In genomic region chr2:28540587-28541227, GRCm38 (mm10) we compare ENCODE assay signal across 19 mouse cellular contexts. TPM values are rescaled to one million over a fixed set of nuclear protein-coding genes. Genes with fewer than 3 reads are reported as not detected.
DNase-seq lines count a peak whose midpoint lies in the region; ATAC-seq and TF ChIP-seq lines count a peak whose summit lies in the region.
"Had no signal": no experiment of that assay in that cellular context is flagged by ENCODE, and none has a peak within 500 bp of the region (broad histone marks: within the 10 kb centered on the region; RNA-seq: fewer than 3 reads in every experiment).

No protein-coding gene starts in this region.

- H3K9ac ChIP-seq in intestine, postnatal 0 days (ENCODE audit: low read depth, low read length) = no peak overlapping the region
- H3K9ac ChIP-seq in forebrain, embryonic 12.5 days = no peak overlapping the region
- H3K9ac ChIP-seq: forebrain, embryonic 13.5 days; limb, embryonic 12.5 days; liver, embryonic 14.5 days; neural tube, embryonic 12.5 days had no signal

- no peaks in the 10 kb centered on the region for H3K27me3 ChIP-seq in spleen, adult 2 months (ENCODE audit: control insufficient read depth, insufficient read depth, low read length)
- no peaks in the 10 kb centered on the region for H3K27me3 ChIP-seq in intestine, postnatal 0 days (replicated peaks; ENCODE audit: control insufficient read depth, insufficient read depth, low read length)
- no peaks in the 10 kb centered on the region for H3K27me3 ChIP-seq in forebrain, embryonic 10.5 days (ENCODE audit: poor library complexity, severe bottlenecking)
- H3K27me3 ChIP-seq in forebrain, embryonic 12.5 days = no peaks in the 10 kb centered on the region
- H3K27me3 ChIP-seq: forebrain, embryonic 13.5 days; limb, embryonic 12.5 days; neural tube, embryonic 12.5 days had no signal

- WGBS in spleen, adult 2 months = 74% methylated on average over 8 of the region's 8 CpGs
- 71% methylated on average over 8 of the region's 8 CpGs for WGBS in intestine, postnatal 0 days
- WGBS in forebrain, embryonic 10.5 days = 80% methylated on average over 8 of the region's 8 CpGs
- 90% methylated on average over 8 of the region's 8 CpGs for WGBS in forebrain, embryonic 12.5 days

- TF ChIP-seq CTCF in spleen, adult 2 months (IDR thresholded peaks at IDR 0.05; ENCODE audit: extremely low read depth, insufficient read depth, insufficient read length, insufficient replicate concordance) = no peak
- no peak for TF ChIP-seq CTCF in intestine, postnatal 0 days (IDR thresholded peaks at IDR 0.05; ENCODE audit: low read depth)

- H3K4me1 ChIP-seq in spleen, adult 2 months (ENCODE audit: control insufficient read depth, insufficient read depth, insufficient read length) = peaks cover 44% of the 10 kb centered on the region
- H3K4me1 ChIP-seq in intestine, postnatal 0 days (replicated peaks; ENCODE audit: control insufficient read depth, insufficient read depth, low read length) = 0 out of 2 replicates have a peak, but pooled peaks cover 23% of the 10 kb centered on the region
- peaks cover 51% of the 10 kb centered on the region for H3K4me1 ChIP-seq in forebrain, embryonic 10.5 days
- H3K4me1 ChIP-seq in forebrain, embryonic 12.5 days = peaks cover 52% of the 10 kb centered on the region

- TF ChIP-seq POLR2A in spleen, adult 2 months (IDR thresholded peaks at IDR 0.05; ENCODE audit: low read depth, low read length) = no peak

- peak overlapping the region; percentile 78 for H3K27ac ChIP-seq in spleen, adult 2 months (ENCODE audit: insufficient read depth, low read length)
- H3K27ac ChIP-seq in intestine, postnatal 0 days (ENCODE audit: low read depth, low read length) = peak overlapping the region; percentile 21; the same call in 1 of the 2 replicates
- no peak overlapping the region for H3K27ac ChIP-seq in forebrain, embryonic 10.5 days
- H3K27ac ChIP-seq in forebrain, embryonic 12.5 days = no peak overlapping the region
- H3K27ac ChIP-seq: liver, embryonic 14.5 days; neural tube, embryonic 12.5 days had no signal

- H3K4me3 ChIP-seq in spleen, adult 2 months (ENCODE audit: extremely low read depth, insufficient read depth, insufficient read length) = no peak overlapping the region
- no peak overlapping the region for H3K4me3 ChIP-seq in intestine, postnatal 0 days (ENCODE audit: low read depth, low read length)
- H3K4me3 ChIP-seq in forebrain, embryonic 10.5 days = no peak overlapping the region
- H3K4me3 ChIP-seq in forebrain, embryonic 12.5 days (replicated peaks) = no peak overlapping the region
- H3K4me3 ChIP-seq: forebrain, embryonic 13.5 days; limb, embryonic 12.5 days; neural tube, embryonic 12.5 days had no signal

- no peak for ATAC-seq in intestine, postnatal 0 days
- no peak for ATAC-seq in forebrain, embryonic 12.5 days (ENCODE audit: low FRiP score)
- ATAC-seq: forebrain, embryonic 13.5 days had no signal

- H3K4me2 ChIP-seq in intestine, postnatal 0 days (replicated peaks; ENCODE audit: low read depth) = no peak overlapping the region
- H3K4me2 ChIP-seq in forebrain, embryonic 12.5 days = no peak overlapping the region
- H3K4me2 ChIP-seq: forebrain, embryonic 13.5 days; heart, embryonic 11.5 days; limb, embryonic 12.5 days; neural tube, embryonic 12.5 days had no signal

- H3K36me3 ChIP-seq in spleen, adult 2 months (ENCODE audit: control insufficient read depth, insufficient read depth, low read length) = peaks cover 19% of the 10 kb centered on the region
- peaks cover 46% of the 10 kb centered on the region for H3K36me3 ChIP-seq in intestine, postnatal 0 days (ENCODE audit: control insufficient read depth, insufficient read depth)
- H3K36me3 ChIP-seq in forebrain, embryonic 10.5 days (replicated peaks) = peaks cover 49% of the 10 kb centered on the region
- H3K36me3 ChIP-seq in forebrain, embryonic 12.5 days (replicated peaks) = peaks cover 44% of the 10 kb centered on the region
- H3K36me3 ChIP-seq: G1E had no signal

- no peaks in the 10 kb centered on the region for H3K9me3 ChIP-seq in intestine, postnatal 0 days (ENCODE audit: control insufficient read depth)
- no peaks in the 10 kb centered on the region for H3K9me3 ChIP-seq in forebrain, embryonic 10.5 days
- no peaks in the 10 kb centered on the region for H3K9me3 ChIP-seq in forebrain, embryonic 12.5 days
- H3K9me3 ChIP-seq: forebrain, embryonic 13.5 days; G1E; limb, embryonic 12.5 days; neural tube, embryonic 12.5 days had no signal

- peak; percentile 92 for DNase-seq in heart, adult 11 months
- DNase-seq in heart, postnatal 4 days = no peak
- DNase-seq in spleen, adult 2 months (ENCODE audit: low read depth in 1 of 2, low spot score in 2 of 2) = no peak
- DNase-seq in spleen, adult 12 weeks (ENCODE audit: low spot score) = no peak
- DNase-seq in forebrain, embryonic 10.5 days (ENCODE audit: extremely low spot score, low spot score) = no peak
- DNase-seq: heart, postnatal 14 days; kidney, adult 11 months; kidney, postnatal 10 days had no signal

RNA-seq across cellular contexts. Expression of gene Cel, which starts 22.5 kb away (rescaled TPM):
- total RNA-seq in heart, postnatal 4 days (2021) = not detected
- 1,405 and 1,688 TPM in 2 replicates for polyA plus RNA-seq in spleen, adult 2 months (2012; rRNA removed)
- polyA plus RNA-seq in intestine, postnatal 0 days (2015; fragmentation: Nextera tagmentation; extraction: Ambion mirVana) = 5.5 and 7.9 TPM in 2 replicates
- polyA plus RNA-seq in forebrain, embryonic 10.5 days (2016; fragmentation: Nextera tagmentation; extraction: Ambion mirVana) = 0.07 TPM in 1 of 2 replicates, not detected in the other
- not detected in 2 replicates for polyA plus RNA-seq in forebrain, embryonic 12.5 days (2016; fragmentation: Nextera tagmentation; extraction: Ambion mirVana)
- total RNA-seq: G1E; gastrocnemius, postnatal 4 days; heart, postnatal 14 days; megakaryocyte-erythroid progenitor cell, adult 5-6 weeks had no signal
- polyA plus RNA-seq: forebrain, embryonic 13.5 days; G1E; heart, embryonic 11.5 days; limb, embryonic 12.5 days; lung, postnatal 0 days; neural tube, embryonic 12.5 days had no signal

RNA-seq across cellular contexts. Expression of gene Ralgds, which starts 27.8 kb away (rescaled TPM):
- total RNA-seq in heart, postnatal 4 days (2021) = 10 to 100 TPM; 23.9 to 26.0 TPM
- 36.6 and 43.4 TPM in 2 replicates for polyA plus RNA-seq in spleen, adult 2 months (2012; rRNA removed)
- 11.5 and 15.6 TPM in 2 replicates for polyA plus RNA-seq in intestine, postnatal 0 days (2015; fragmentation: Nextera tagmentation; extraction: Ambion mirVana)
- 22.5 and 23.2 TPM in 2 replicates for polyA plus RNA-seq in forebrain, embryonic 10.5 days (2016; fragmentation: Nextera tagmentation; extraction: Ambion mirVana)
- polyA plus RNA-seq in forebrain, embryonic 12.5 days (2016; fragmentation: Nextera tagmentation; extraction: Ambion mirVana) = 55.2 and 62.6 TPM in 2 replicates

RNA-seq across cellular contexts. Expression of gene Gm10134, which starts 34.8 kb away (rescaled TPM):
- 1 to 10 TPM in 1 of 2 experiments, not detected in 1; 1.2 TPM for total RNA-seq in heart, postnatal 4 days (2021)
- 0.46 TPM in 1 of 2 replicates, not detected in the other for polyA plus RNA-seq in spleen, adult 2 months (2012; rRNA removed)
- polyA plus RNA-seq in intestine, postnatal 0 days (2015; fragmentation: Nextera tagmentation; extraction: Ambion mirVana) = 6.0 and 8.7 TPM in 2 replicates
- polyA plus RNA-seq in forebrain, embryonic 10.5 days (2016; fragmentation: Nextera tagmentation; extraction: Ambion mirVana) = not detected in 2 replicates
- polyA plus RNA-seq in forebrain, embryonic 12.5 days (2016; fragmentation: Nextera tagmentation; extraction: Ambion mirVana) = 0.61 and 0.64 TPM in 2 replicates
- total RNA-seq: G1E; megakaryocyte-erythroid progenitor cell, adult 5-6 weeks had no signal
- polyA plus RNA-seq: G1E; heart, embryonic 11.5 days; liver, embryonic 14.5 days had no signal

RNA-seq across cellular contexts. Expression of gene Gtf3c5, which starts 42.8 kb away (rescaled TPM):
- total RNA-seq in heart, postnatal 4 days (2021) = 10 to 100 TPM; 17.8 to 18.3 TPM
- 13.3 and 15.4 TPM in 2 replicates for polyA plus RNA-seq in spleen, adult 2 months (2012; rRNA removed)
- polyA plus RNA-seq in intestine, postnatal 0 days (2015; fragmentation: Nextera tagmentation; extraction: Ambion mirVana) = 8.4 and 8.9 TPM in 2 replicates
- polyA plus RNA-seq in forebrain, embryonic 10.5 days (2016; fragmentation: Nextera tagmentation; extraction: Ambion mirVana) = 60.1 and 62.6 TPM in 2 replicates
- polyA plus RNA-seq in forebrain, embryonic 12.5 days (2016; fragmentation: Nextera tagmentation; extraction: Ambion mirVana) = 46.9 and 50.9 TPM in 2 replicates

RNA-seq across cellular contexts. Expression of gene Gbgt1, which starts 44.0 kb away (rescaled TPM):
- total RNA-seq in heart, postnatal 4 days (2021) = 1 to 10 TPM in 1 of 2 experiments, under 1 TPM in 1; 0.83 to 1.8 TPM
- polyA plus RNA-seq in spleen, adult 2 months (2012; rRNA removed) = 2.9 and 3.7 TPM in 2 replicates
- 1.1 and 1.6 TPM in 2 replicates for polyA plus RNA-seq in intestine, postnatal 0 days (2015; fragmentation: Nextera tagmentation; extraction: Ambion mirVana)
- not detected in 2 replicates for polyA plus RNA-seq in forebrain, embryonic 10.5 days (2016; fragmentation: Nextera tagmentation; extraction: Ambion mirVana)
- 0.32 TPM in 2 replicates for polyA plus RNA-seq in forebrain, embryonic 12.5 days (2016; fragmentation: Nextera tagmentation; extraction: Ambion mirVana)
- total RNA-seq: G1E; megakaryocyte-erythroid progenitor cell, adult 5-6 weeks had no signal
- polyA plus RNA-seq: forebrain, embryonic 13.5 days; G1E had no signal

Comparison
In these comparisons a context has a peak if more than half of its experiments do, and no peak if none do; other contexts are left out.
1. H3K27ac ChIP-seq: peak in spleen, adult 2 months (single experiment) and intestine, postnatal 0 days (single experiment); none in forebrain, embryonic 10.5 days (single experiment) and forebrain, embryonic 12.5 days (single experiment).
2. RNA of gene Cel, which starts 22.5 kb away (polyA plus RNA-seq): 1,405 to 1,688 TPM in spleen, adult 2 months; 5.5 to 7.9 TPM in intestine, postnatal 0 days, not detected in forebrain, embryonic 12.5 days and 0.07 TPM in forebrain, embryonic 10.5 days; every median in the first group is over 100 times any median in the second.